Mouse (Mus musculus): Measurements from ENCODE around the gene Grid1. TPM values are rescaled to one million over a fixed set of nuclear protein-coding genes. Genes with fewer than 3 reads are reported as not detected.

Gene Grid1
- polyA plus RNA-seq, 1 experiment from 2014 or later: 0.26 TPM

DNA sequence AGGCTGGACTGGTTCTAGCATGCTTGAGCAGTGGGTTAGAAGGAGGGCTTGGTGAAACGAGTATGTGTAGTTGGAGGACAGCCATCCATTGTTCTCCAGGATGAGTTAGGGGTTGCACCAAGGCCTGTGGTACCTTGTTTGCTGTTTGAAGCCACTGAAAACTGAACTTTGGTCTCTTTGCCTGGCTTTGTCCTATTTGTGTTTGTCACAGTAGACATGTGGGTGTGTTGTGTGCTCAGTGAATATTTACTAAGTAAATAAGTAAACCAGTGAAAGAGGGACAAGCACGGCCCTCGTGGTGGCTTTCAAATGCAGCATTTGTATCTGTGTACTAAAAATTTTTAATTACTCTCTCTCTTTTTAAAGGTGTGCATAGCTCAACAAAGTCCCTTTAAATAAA, 334.5 kb downstream of the Grid1 start:
- Histone ChIP-seq H3K27me3 (ENCODE audit: control insufficient read depth, insufficient read depth, low read length) (no peaks in the 10 kb centered on the region), H3K9me3 (replicated peaks; ENCODE audit: control insufficient read depth, low read length) (no peaks in the 10 kb centered on the region), H3K9ac (ENCODE audit: low read length) (no peak overlapping the region), H3K4me3 (ENCODE audit: low read length) (no peak overlapping the region), H3K36me3 (ENCODE audit: control insufficient read depth, insufficient read depth) (no peaks in the 10 kb centered on the region), H3K4me1 (ENCODE audit: control insufficient read depth, insufficient read depth, low read length) (no peaks in the 10 kb centered on the region), H3K4me2 (ENCODE audit: low read depth, low read length) (no peak overlapping the region), H3K27ac (ENCODE audit: low read length) (no peak overlapping the region)
- 59% methylated on average over 3 of the region's 3 CpGs for WGBS
- no peak for ATAC-seq (replicated peaks; ENCODE audit: extremely low read depth, insufficient read depth, low FRiP score)

DNA sequence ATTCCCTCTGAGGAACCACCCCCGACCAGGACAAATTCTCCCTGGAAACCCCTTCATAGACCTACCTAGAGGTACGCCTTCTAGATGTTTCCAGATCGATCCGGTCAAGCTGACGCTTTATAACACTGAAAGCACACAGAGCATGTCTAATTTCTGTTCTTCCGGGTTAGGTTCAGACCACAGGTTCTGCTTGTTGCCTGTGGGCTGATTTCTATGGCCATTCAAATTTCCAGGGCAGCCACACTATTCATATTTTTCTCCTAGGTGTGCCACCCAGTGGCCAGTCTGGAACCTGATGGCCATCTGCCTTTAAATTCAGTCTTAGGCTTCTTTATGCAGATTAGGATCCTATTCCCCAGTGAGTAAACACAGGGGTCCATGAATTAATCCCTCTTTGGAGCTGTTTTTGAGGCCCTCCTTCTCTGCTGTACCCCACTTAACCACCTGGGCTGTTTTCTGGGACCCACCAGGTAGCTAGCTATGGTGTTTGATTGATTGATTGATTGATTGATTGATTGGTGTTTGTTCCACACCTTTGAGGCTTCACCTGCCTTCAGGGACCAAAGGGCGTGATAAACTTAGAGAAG, 337.3 kb downstream of the Grid1 start:
- no peaks in the 10 kb centered on the region for H3K4me1 ChIP-seq (ENCODE audit: control insufficient read depth, insufficient read depth, low read length)
- H3K9me3 ChIP-seq (replicated peaks; ENCODE audit: control insufficient read depth, low read length): no peaks in the 10 kb centered on the region
- H3K27ac ChIP-seq (ENCODE audit: low read length): no peak overlapping the region
- ATAC-seq (replicated peaks; ENCODE audit: extremely low read depth, insufficient read depth, low FRiP score): no peak
- no peaks in the 10 kb centered on the region for H3K27me3 ChIP-seq (ENCODE audit: control insufficient read depth, insufficient read depth, low read length)
- H3K36me3 ChIP-seq (ENCODE audit: control insufficient read depth, insufficient read depth): no peaks in the 10 kb centered on the region
- H3K4me3 ChIP-seq (ENCODE audit: low read length): no peak overlapping the region
- WGBS: 79% methylated on average over 7 of the region's 7 CpGs
- H3K9ac ChIP-seq (ENCODE audit: low read length): no peak overlapping the region
- no peak overlapping the region for H3K4me2 ChIP-seq (ENCODE audit: low read depth, low read length)

DNA sequence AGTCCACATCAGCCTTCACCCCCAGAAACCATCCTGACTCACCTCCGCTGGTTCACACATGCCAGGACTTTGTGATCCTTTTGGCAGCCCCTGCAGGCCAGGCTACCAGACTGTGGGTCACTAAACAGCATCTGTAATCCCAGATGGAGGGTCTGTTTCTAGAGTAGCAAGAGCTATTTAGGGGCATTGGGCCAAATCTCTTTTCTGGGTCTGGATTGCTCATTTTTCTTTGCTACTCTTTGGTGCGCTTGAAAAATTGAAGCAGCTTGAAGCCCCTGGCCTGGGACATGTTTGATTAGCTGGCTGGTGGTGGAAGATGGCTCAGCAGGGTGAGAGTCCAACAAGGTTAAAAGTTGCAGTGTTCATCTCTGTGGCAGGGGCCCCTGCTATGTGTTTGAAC, 339.4 kb downstream of the Grid1 start:
- H3K9me3 ChIP-seq (replicated peaks; ENCODE audit: control insufficient read depth, low read length): no peaks in the 10 kb centered on the region
- no peak overlapping the region for H3K27ac ChIP-seq (ENCODE audit: low read length)
- no peaks in the 10 kb centered on the region for H3K36me3 ChIP-seq (ENCODE audit: control insufficient read depth, insufficient read depth)
- H3K27me3 ChIP-seq (ENCODE audit: control insufficient read depth, insufficient read depth, low read length): no peaks in the 10 kb centered on the region
- H3K4me3 ChIP-seq (ENCODE audit: low read length): no peak overlapping the region
- ATAC-seq (replicated peaks; ENCODE audit: extremely low read depth, insufficient read depth, low FRiP score): no peak
- 82% methylated on average over 2 of the region's 2 CpGs for WGBS
- H3K9ac ChIP-seq (ENCODE audit: low read length): no peak overlapping the region
- H3K4me1 ChIP-seq (ENCODE audit: control insufficient read depth, insufficient read depth, low read length): no peaks in the 10 kb centered on the region
- H3K4me2 ChIP-seq (ENCODE audit: low read depth, low read length): no peak overlapping the region

DNA sequence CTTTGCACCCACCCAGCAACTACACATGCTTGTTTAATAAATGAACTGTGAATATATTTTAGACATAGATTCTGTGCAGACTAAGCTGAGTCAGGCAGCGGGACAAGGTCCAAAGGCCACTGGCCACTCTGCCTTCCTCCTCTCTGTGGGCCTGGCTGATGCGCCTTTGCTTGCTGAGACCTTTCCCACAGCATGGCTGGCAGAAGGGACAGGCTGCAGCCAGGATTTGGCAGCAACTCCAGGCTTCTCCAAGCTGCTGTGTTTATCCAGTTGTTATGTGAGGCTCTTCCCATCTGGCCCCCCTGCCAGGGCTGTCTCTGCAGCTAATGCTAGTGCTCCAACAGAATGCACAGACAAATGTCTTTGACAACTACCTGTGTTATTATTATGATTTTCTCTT, 347.5 kb downstream of the Grid1 start:
- Histone ChIP-seq H3K4me2 (ENCODE audit: low read depth, low read length) (no peak overlapping the region), H3K27ac (ENCODE audit: low read length) (no peak overlapping the region), H3K4me1 (ENCODE audit: control insufficient read depth, insufficient read depth, low read length) (no peaks in the 10 kb centered on the region), H3K27me3 (ENCODE audit: control insufficient read depth, insufficient read depth, low read length) (no peaks in the 10 kb centered on the region), H3K36me3 (ENCODE audit: control insufficient read depth, insufficient read depth) (no peaks in the 10 kb centered on the region), H3K9me3 (replicated peaks; ENCODE audit: control insufficient read depth, low read length) (no peaks in the 10 kb centered on the region), H3K9ac (ENCODE audit: low read length) (no peak overlapping the region), H3K4me3 (ENCODE audit: low read length) (no peak overlapping the region)
- ATAC-seq (replicated peaks; ENCODE audit: extremely low read depth, insufficient read depth, low FRiP score): no peak
- WGBS: 74% methylated on average over 2 of the region's 2 CpGs

DNA sequence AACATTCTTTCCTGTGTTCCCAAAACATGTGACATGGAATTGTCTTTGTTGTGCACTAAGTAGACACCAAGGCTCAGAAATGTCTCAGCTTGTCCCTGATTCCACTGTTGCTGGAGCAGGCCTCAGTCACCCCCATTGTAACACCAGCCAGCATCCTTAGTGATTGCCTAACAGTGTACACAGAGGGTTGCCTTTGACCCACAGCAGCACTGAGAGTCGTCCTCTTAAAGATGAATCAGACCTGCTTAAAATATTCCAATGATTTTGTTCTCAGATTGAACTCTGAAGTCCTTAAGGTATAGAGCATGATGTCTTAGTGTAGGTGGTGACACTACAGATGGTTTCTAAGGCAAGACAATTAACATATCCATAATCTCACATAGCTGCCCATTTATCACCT, 354.0 kb downstream of the Grid1 start:
- 52% methylated on average over 1 of the region's 1 CpGs for WGBS
- Histone ChIP-seq H3K9ac (ENCODE audit: low read length) (no peak overlapping the region), H3K4me2 (ENCODE audit: low read depth, low read length) (no peak overlapping the region), H3K9me3 (replicated peaks; ENCODE audit: control insufficient read depth, low read length) (no peaks in the 10 kb centered on the region), H3K36me3 (ENCODE audit: control insufficient read depth, insufficient read depth) (no peaks in the 10 kb centered on the region), H3K4me3 (ENCODE audit: low read length) (no peak overlapping the region), H3K27ac (ENCODE audit: low read length) (no peak overlapping the region), H3K4me1 (ENCODE audit: control insufficient read depth, insufficient read depth, low read length) (no peaks in the 10 kb centered on the region), H3K27me3 (ENCODE audit: control insufficient read depth, insufficient read depth, low read length) (no peaks in the 10 kb centered on the region)
- ATAC-seq (replicated peaks; ENCODE audit: extremely low read depth, insufficient read depth, low FRiP score): no peak

DNA sequence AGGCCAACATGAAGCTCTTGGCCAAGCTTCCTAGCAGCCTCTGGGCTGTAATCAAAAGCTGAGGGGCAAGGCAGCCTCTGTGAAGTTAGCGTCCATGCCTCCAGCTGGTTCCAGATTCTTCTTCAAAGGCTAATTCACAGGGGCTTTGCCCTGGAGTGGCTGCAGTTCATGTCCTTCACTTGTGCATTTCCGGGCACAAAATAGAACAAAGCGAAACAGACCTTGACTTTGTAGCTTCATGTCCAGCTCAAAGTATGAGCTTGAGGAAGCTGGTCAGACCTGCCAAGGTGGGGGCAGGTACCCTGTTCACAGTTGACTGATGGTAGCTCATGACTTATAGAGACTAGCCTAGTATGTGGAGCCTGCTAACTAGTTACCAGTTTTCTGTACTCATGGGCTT, 356.1 kb downstream of the Grid1 start:
- Histone ChIP-seq H3K36me3 (ENCODE audit: control insufficient read depth, insufficient read depth) (no peaks in the 10 kb centered on the region), H3K4me1 (ENCODE audit: control insufficient read depth, insufficient read depth, low read length) (no peaks in the 10 kb centered on the region), H3K4me2 (ENCODE audit: low read depth, low read length) (no peak overlapping the region), H3K27ac (ENCODE audit: low read length) (no peak overlapping the region), H3K9ac (ENCODE audit: low read length) (no peak overlapping the region), H3K27me3 (ENCODE audit: control insufficient read depth, insufficient read depth, low read length) (no peaks in the 10 kb centered on the region), H3K9me3 (replicated peaks; ENCODE audit: control insufficient read depth, low read length) (no peaks in the 10 kb centered on the region), H3K4me3 (ENCODE audit: low read length) (no peak overlapping the region)
- ATAC-seq (replicated peaks; ENCODE audit: extremely low read depth, insufficient read depth, low FRiP score): no peak
- WGBS: 86% methylated on average over 3 of the region's 3 CpGs

DNA sequence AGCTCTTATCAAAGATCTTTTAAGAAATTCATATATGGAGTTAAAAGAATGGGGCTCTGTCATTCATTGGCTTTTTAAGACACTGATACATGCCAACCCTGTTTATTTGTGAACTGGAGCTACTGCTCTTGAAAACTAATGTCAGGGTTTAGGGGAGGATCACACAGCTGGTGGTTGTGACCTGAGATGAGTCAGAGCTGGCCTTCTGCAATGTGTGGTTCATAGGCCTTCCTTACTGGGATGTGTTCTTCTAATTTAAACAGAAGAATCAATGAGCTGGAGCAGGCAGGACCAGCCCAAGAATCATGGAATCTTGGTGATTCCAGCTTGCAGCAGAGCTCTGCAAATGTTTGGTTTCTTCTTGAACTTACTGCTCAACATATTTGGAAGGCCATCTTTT, 359.2 kb downstream of the Grid1 start:
- no peak overlapping the region for H3K4me2 ChIP-seq (ENCODE audit: low read depth, low read length)
- no peaks in the 10 kb centered on the region for H3K4me1 ChIP-seq (ENCODE audit: control insufficient read depth, insufficient read depth, low read length)
- no peaks in the 10 kb centered on the region for H3K36me3 ChIP-seq (ENCODE audit: control insufficient read depth, insufficient read depth)
- no peaks in the 10 kb centered on the region for H3K9me3 ChIP-seq (replicated peaks; ENCODE audit: control insufficient read depth, low read length)
- H3K4me3 ChIP-seq (ENCODE audit: low read length): no peak overlapping the region
- H3K27me3 ChIP-seq (ENCODE audit: control insufficient read depth, insufficient read depth, low read length): no peaks in the 10 kb centered on the region
- ATAC-seq (replicated peaks; ENCODE audit: extremely low read depth, insufficient read depth, low FRiP score): no peak
- no peak overlapping the region for H3K9ac ChIP-seq (ENCODE audit: low read length)
- no peak overlapping the region for H3K27ac ChIP-seq (ENCODE audit: low read length)

DNA sequence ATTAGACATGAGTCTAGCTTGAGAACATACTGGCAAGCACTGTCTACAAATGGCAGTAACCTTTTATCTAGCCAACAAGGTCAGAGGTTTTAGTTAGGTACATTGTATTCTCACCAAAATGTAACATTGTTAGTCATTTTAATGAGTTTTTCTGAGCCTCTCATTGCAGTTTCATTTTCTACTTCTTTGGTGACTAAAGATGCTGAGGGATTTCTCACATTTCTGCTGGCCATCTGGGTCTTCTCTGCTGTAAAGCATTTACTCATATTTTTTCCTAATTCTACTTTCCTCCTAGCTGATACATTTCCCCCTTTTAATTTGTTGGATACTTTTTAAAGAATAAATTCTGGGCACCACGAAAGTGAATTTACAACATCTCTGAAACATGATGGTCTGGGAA, 365.5 kb downstream of the Grid1 start:
- no peak for ATAC-seq (replicated peaks; ENCODE audit: extremely low read depth, insufficient read depth, low FRiP score)
- WGBS: 80% methylated on average over 1 of the region's 1 CpGs
- Histone ChIP-seq H3K27me3 (ENCODE audit: control insufficient read depth, insufficient read depth, low read length) (no peaks in the 10 kb centered on the region), H3K4me1 (ENCODE audit: control insufficient read depth, insufficient read depth, low read length) (no peaks in the 10 kb centered on the region), H3K9ac (ENCODE audit: low read length) (no peak overlapping the region), H3K9me3 (replicated peaks; ENCODE audit: control insufficient read depth, low read length) (no peaks in the 10 kb centered on the region), H3K4me3 (ENCODE audit: low read length) (no peak overlapping the region), H3K27ac (ENCODE audit: low read length) (no peak overlapping the region), H3K36me3 (ENCODE audit: control insufficient read depth, insufficient read depth) (no peaks in the 10 kb centered on the region), H3K4me2 (ENCODE audit: low read depth, low read length) (no peak overlapping the region)

DNA sequence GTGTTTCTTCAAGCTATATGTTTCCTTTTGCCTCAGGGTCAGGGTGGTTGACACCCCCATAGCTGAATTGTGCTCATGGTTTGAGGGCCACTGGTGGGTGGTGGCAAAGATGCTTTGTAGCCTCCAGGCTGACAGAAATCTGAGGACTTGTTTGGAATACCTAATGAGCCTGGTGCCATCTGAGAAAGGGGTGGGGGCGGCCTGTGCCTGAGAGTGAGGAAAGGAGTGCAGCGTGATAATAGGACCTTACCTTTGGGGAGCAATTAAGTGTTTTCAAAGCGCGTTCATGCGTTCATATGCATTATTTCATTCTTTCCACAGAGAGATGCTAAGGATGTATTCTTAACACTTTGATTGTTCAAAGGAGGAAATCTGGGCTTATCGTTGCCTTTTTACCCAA, 372.3 kb downstream of the Grid1 start:
- Histone ChIP-seq H3K9ac (ENCODE audit: low read length) (no peak overlapping the region), H3K9me3 (replicated peaks; ENCODE audit: control insufficient read depth, low read length) (no peaks in the 10 kb centered on the region), H3K27ac (ENCODE audit: low read length) (no peak overlapping the region), H3K4me2 (ENCODE audit: low read depth, low read length) (no peak overlapping the region), H3K36me3 (ENCODE audit: control insufficient read depth, insufficient read depth) (no peaks in the 10 kb centered on the region), H3K27me3 (ENCODE audit: control insufficient read depth, insufficient read depth, low read length) (no peaks in the 10 kb centered on the region), H3K4me1 (ENCODE audit: control insufficient read depth, insufficient read depth, low read length) (no peaks in the 10 kb centered on the region), H3K4me3 (ENCODE audit: low read length) (no peak overlapping the region)
- WGBS: 86% methylated on average over 6 of the region's 6 CpGs
- no peak for ATAC-seq (replicated peaks; ENCODE audit: extremely low read depth, insufficient read depth, low FRiP score)

DNA sequence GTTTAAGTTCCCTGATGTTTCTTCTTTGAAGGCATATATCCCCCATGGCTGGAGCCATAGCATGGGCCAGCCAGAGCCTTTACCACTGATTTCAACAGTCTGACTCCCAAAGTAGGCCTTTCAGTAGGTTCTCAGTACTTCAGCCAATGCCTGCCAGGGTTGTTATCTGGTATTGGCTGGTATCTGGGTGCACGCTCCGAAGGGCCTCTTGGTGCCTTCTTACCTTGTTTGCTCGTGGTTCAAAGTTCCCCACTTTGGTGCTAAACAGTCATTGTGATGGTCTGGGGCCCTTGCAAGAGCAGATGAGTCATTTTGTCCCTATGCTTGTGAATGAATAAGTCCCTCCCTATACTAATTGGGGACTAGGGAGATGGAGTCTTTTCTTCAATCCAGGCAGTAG, 377.5 kb downstream of the Grid1 start:
- Histone ChIP-seq H3K4me1 (ENCODE audit: control insufficient read depth, insufficient read depth, low read length) (no peaks in the 10 kb centered on the region), H3K4me2 (ENCODE audit: low read depth, low read length) (no peak overlapping the region), H3K27me3 (ENCODE audit: control insufficient read depth, insufficient read depth, low read length) (no peaks in the 10 kb centered on the region), H3K36me3 (ENCODE audit: control insufficient read depth, insufficient read depth) (no peaks in the 10 kb centered on the region), H3K27ac (ENCODE audit: low read length) (no peak overlapping the region), H3K9me3 (replicated peaks; ENCODE audit: control insufficient read depth, low read length) (no peaks in the 10 kb centered on the region), H3K4me3 (ENCODE audit: low read length) (no peak overlapping the region), H3K9ac (ENCODE audit: low read length) (no peak overlapping the region)
- no peak for ATAC-seq (replicated peaks; ENCODE audit: extremely low read depth, insufficient read depth, low FRiP score)
- 43% methylated on average over 3 of the region's 3 CpGs for WGBS
